Mouse (Mus musculus): Measurements from ENCODE around the gene Suox. TPM values are rescaled to one million over a fixed set of nuclear protein-coding genes. Genes with fewer than 3 reads are reported as not detected.

Gene Suox
- polyA plus RNA-seq, 1 experiment from 2014 or later: 15.7 TPM

DNA sequence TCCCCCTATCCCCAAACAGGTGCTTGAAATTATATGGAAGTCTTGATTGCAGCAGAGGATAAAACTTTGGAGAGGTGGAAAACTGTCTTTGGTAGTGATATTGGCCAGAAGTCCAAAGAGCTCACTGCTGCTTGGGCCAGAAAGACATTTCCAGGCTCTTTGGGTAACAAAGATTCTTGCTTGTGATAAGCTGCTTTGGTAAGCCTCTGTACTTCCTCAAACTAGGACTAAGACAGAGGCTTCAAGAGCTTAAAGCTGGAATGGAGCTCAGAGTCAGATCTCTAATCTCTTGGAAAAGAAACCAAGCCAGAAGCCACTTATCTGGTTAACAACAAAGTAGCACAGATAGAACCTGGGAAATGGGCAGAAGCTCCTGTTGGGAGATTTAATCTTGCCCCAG lies 11.4 kb downstream of the Suox start:
- no peaks in the 10 kb centered on the region for H3K27me3 ChIP-seq (replicated peaks)

DNA sequence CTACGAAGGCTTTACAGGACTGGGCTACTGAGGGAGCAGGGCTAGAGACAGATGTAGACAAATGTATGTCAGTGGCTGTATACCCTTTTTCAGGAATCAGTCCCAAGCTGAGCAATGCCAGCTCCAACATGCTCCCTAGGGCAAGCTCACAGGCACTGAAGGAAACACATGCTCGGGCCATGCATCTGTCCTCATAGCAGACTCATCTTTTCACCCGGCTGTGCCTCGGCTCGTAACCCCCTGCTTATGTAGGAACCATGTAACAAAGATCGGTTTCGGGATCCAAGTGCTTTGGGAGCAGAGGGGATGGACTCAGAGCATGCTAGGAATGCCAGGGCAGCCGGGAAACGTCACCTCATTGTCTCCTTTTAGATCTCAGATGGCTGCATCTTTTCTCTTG lies 14.4 kb downstream of the Suox start:
- H3K4me1 ChIP-seq: no peaks in the 10 kb centered on the region
- WGBS: 58% methylated on average over 9 of the region's 9 CpGs
- H3K9me3 ChIP-seq (replicated peaks): no peaks in the 10 kb centered on the region
- no peak overlapping the region for H3K9ac ChIP-seq (replicated peaks)
- no peak overlapping the region for H3K27ac ChIP-seq (replicated peaks)
- no peak overlapping the region for H3K4me3 ChIP-seq (replicated peaks)
- no peak for ATAC-seq (ENCODE audit: low FRiP score)
- no peak overlapping the region for H3K4me2 ChIP-seq
- no peaks in the 10 kb centered on the region for H3K36me3 ChIP-seq
- H3K27me3 ChIP-seq (replicated peaks): no peaks in the 10 kb centered on the region

More for the DNA sequence above, 11.4 kb downstream of the Suox start:
- Histone ChIP-seq H3K36me3 (no peaks in the 10 kb centered on the region), H3K9ac (replicated peaks) (no peak overlapping the region), H3K4me2 (no peak overlapping the region), H3K9me3 (replicated peaks) (no peaks in the 10 kb centered on the region), H3K4me3 (replicated peaks) (no peak overlapping the region), H3K4me1 (no peaks in the 10 kb centered on the region), H3K27ac (replicated peaks) (no peak overlapping the region)
- no peak for ATAC-seq (ENCODE audit: low FRiP score)

DNA sequence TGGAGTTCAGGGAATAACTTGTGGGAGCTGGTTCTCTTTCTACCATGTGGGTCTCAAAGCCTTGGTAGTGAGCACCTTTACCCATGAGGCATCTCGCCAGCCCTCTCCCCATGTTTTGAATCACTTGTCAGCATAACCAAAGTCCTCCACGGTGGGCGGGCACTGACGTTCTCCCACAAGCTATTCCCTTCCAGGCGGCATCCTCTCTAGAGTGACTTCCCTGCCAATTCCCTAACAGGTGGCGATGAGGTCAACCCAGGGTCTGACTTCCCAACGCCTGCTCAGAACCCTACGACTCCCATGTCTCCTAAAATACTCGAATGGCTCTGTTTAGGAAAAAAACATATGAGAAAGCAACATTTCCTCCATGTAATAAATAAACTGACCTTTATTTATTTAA lies 16.0 kb downstream of the Suox start:
- no peaks in the 10 kb centered on the region for H3K36me3 ChIP-seq
- H3K9ac ChIP-seq (replicated peaks): no peak overlapping the region
- no peak overlapping the region for H3K4me2 ChIP-seq
- H3K4me1 ChIP-seq: no peaks in the 10 kb centered on the region; the same call in 1 of the 2 replicates
- H3K27ac ChIP-seq (replicated peaks): no peak overlapping the region
- 58% methylated on average over 9 of the region's 9 CpGs for WGBS
- H3K9me3 ChIP-seq (replicated peaks): no peaks in the 10 kb centered on the region
- no peaks in the 10 kb centered on the region for H3K27me3 ChIP-seq (replicated peaks)
- no peak for ATAC-seq (ENCODE audit: low FRiP score)
- no peak overlapping the region for H3K4me3 ChIP-seq (replicated peaks)

GRCm38 (mm10) chr10:128656731-128657130 lies 17.1 kb downstream of the Suox start:
- 100% methylated on average over 1 of the region's 1 CpGs for WGBS
- Histone ChIP-seq H3K27ac (replicated peaks) (no peak overlapping the region), H3K9ac (replicated peaks) (no peak overlapping the region), H3K4me3 (replicated peaks) (no peak overlapping the region), H3K4me2 (no peak overlapping the region), H3K27me3 (replicated peaks) (no peaks in the 10 kb centered on the region), H3K9me3 (replicated peaks) (no peaks in the 10 kb centered on the region), H3K4me1 (no peaks in the 10 kb centered on the region; the same call in 1 of the 2 replicates), H3K36me3 (no peaks in the 10 kb centered on the region)
- no peak for ATAC-seq (ENCODE audit: low FRiP score)

DNA sequence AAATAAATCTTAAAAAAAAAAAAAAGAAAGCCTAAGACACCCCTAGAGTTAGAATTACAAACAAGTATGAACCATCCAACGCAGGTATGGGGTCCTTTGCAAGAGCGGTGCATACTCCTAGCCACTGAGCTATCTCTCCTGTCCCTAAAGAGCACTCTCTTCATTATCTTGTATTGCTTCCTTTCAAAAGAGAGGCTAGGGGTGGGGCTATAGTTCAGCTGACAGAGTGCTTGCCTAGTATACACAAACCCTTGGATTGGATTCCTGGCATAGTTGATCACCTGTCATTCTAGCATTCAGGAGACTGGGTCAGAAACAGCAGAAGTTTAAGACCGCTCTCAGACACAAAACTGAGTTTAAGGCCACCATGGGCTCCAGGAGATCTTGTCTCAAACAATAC lies 18.6 kb downstream of the Suox start:
- H3K4me2 ChIP-seq: no peak overlapping the region
- no peak for ATAC-seq (ENCODE audit: low FRiP score)
- no peaks in the 10 kb centered on the region for H3K27me3 ChIP-seq (replicated peaks)
- no peak overlapping the region for H3K4me3 ChIP-seq (replicated peaks)
- H3K27ac ChIP-seq (replicated peaks): no peak overlapping the region
- H3K9ac ChIP-seq (replicated peaks): no peak overlapping the region
- 0 out of 2 replicates have a peak, but pooled peaks cover 2% of the 10 kb centered on the region for H3K36me3 ChIP-seq
- WGBS: 87% methylated on average over 3 of the region's 3 CpGs
- no peaks in the 10 kb centered on the region for H3K9me3 ChIP-seq (replicated peaks)
- no peaks in the 10 kb centered on the region; the same call in 1 of the 2 replicates for H3K4me1 ChIP-seq

DNA sequence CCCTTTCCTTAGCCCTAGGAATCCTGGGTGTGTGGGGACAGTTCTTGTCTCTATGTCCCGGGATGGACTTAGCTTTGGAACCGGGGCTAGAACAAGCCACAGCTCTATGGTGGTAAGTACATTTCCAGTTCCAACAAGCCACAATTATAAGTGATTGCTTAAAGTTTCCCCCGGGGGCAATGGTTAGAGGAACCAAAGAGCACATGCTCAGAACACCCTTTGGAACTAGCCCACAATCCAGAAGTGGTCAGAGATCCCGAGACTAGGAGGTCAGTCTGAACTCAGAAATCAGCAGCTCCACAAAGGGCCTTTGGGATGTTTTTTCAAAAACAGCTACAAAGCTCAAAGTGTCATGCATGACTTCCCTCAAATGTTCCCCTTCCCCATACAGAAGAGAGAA lies 20.0 kb downstream of the Suox start:
- Histone ChIP-seq H3K4me1 (no peaks in the 10 kb centered on the region; the same call in 1 of the 2 replicates), H3K9ac (replicated peaks) (no peak overlapping the region), H3K27ac (replicated peaks) (no peak overlapping the region), H3K9me3 (replicated peaks) (no peaks in the 10 kb centered on the region), H3K4me3 (replicated peaks) (no peak overlapping the region), H3K4me2 (no peak overlapping the region), H3K27me3 (replicated peaks) (no peaks in the 10 kb centered on the region), H3K36me3 (0 out of 2 replicates have a peak, but pooled peaks cover 2% of the 10 kb centered on the region)
- ATAC-seq (ENCODE audit: low FRiP score): no peak
- WGBS: 75% methylated on average over 4 of the region's 4 CpGs

DNA sequence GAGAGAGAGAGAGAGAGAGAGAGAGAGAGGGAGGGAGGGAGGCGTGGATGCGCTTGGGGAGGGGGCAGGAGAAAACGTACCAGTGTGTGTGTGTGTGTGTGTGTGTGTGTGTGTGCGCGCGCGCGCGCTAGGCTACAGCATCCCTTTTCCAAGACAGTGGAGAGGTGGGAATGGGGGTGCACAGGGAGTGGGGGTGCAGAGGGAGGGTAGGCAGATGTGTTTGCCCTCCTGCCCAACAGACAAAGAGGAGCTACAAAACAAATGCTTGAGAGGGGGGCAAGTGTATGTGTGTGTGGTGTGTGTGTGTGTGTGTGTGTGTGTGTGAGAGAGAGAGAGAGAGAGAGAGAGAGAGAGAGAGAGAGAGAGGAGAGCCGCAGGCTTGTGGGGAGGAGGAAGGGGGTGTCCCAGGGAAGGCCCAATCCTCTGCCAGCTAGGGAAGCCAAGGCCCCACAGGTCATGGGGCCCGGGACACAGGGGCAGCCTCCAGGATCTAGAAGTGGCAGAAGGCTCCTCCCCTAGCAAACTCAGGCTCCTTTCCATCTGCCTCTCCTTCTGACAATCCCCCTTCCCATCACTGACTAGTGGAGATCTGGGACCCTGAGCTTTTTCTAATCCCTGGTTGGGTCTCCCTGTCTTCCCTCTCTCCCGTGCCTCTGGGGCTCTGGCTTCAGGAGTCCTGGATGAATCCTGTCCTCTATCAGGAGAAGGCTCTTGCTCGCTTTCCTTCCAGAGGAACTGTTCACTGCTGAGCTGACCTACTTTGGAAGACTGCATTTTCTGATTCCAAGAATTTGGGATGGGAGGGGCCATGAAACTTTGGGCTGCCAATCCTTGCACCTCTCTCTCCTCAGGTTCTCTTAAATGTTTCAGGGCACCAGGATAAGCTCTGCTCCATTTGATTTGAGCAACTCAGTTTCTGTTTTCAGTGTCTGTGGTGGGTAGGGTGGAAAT lies 27.5 kb downstream of the Suox start:
- H3K36me3 ChIP-seq: peaks cover 12% of the 10 kb centered on the region
- no peaks in the 10 kb centered on the region for H3K9me3 ChIP-seq (replicated peaks)
- peaks cover 42% of the 10 kb centered on the region for H3K4me1 ChIP-seq
- no peaks in the 10 kb centered on the region for H3K27me3 ChIP-seq (replicated peaks)
- peak; percentile 82 for ATAC-seq (ENCODE audit: low FRiP score)
- WGBS: 5% methylated on average over 13 of the region's 13 CpGs
- peak overlapping the region; percentile 67 for H3K4me3 ChIP-seq (replicated peaks)
- peak overlapping the region; percentile 64 for H3K4me2 ChIP-seq
- H3K9ac ChIP-seq (replicated peaks): peak overlapping the region; percentile 48
- peak overlapping the region; percentile 96 for H3K27ac ChIP-seq (replicated peaks)

GRCm38 (mm10) chr10:128645111-128646011 lies 28.5 kb downstream of the Suox start, which contains the start of gene Ikzf4:
Gene Ikzf4, minus strand, starts transcription at chr10:128645991.
- peak within 1 kb of the TSS; percentile 67 for H3K4me3 ChIP-seq (replicated peaks)
- ATAC-seq (ENCODE audit: low FRiP score): peak; percentile 85
- peak within 1 kb of the TSS; percentile 68 for H3K9ac ChIP-seq (replicated peaks)
- no peaks in the 10 kb centered on the region for H3K27me3 ChIP-seq (replicated peaks)
- peaks cover 20% of the 10 kb centered on the region for H3K36me3 ChIP-seq
- H3K9me3 ChIP-seq (replicated peaks): no peaks in the 10 kb centered on the region
- H3K27ac ChIP-seq (replicated peaks): peak within 1 kb of the TSS; percentile 96
- peaks cover 42% of the 10 kb centered on the region for H3K4me1 ChIP-seq
- peak within 1 kb of the TSS; percentile 64 for H3K4me2 ChIP-seq
- WGBS: under 1% methylated on average over 33 of the region's 36 CpGs

GRCm38 (mm10) chr10:128642749-128643148 lies 31.1 kb downstream of the Suox start:
- 91% methylated on average over 6 of the region's 6 CpGs for WGBS
- no peak for ATAC-seq (ENCODE audit: low FRiP score)
- peak overlapping the region; percentile 64; the same call in 1 of the 2 replicates for H3K4me2 ChIP-seq
- no peaks in the 10 kb centered on the region for H3K9me3 ChIP-seq (replicated peaks)
- H3K4me3 ChIP-seq (replicated peaks): no peak overlapping the region
- H3K4me1 ChIP-seq: peaks cover 42% of the 10 kb centered on the region
- H3K36me3 ChIP-seq: peaks cover 42% of the 10 kb centered on the region
- H3K27ac ChIP-seq (replicated peaks): no peak overlapping the region
- H3K27me3 ChIP-seq (replicated peaks): no peaks in the 10 kb centered on the region
- no peak overlapping the region for H3K9ac ChIP-seq (replicated peaks)

GRCm38 (mm10) chr10:128641871-128642270 lies 32.0 kb downstream of the Suox start:
- Histone ChIP-seq H3K4me3 (replicated peaks) (no peak overlapping the region), H3K9me3 (replicated peaks) (no peaks in the 10 kb centered on the region), H3K27ac (replicated peaks) (no peak overlapping the region), H3K4me1 (peaks cover 41% of the 10 kb centered on the region), H3K36me3 (peaks cover 46% of the 10 kb centered on the region), H3K9ac (replicated peaks) (no peak overlapping the region), H3K27me3 (replicated peaks) (no peaks in the 10 kb centered on the region), H3K4me2 (no peak overlapping the region)
- no peak for ATAC-seq (ENCODE audit: low FRiP score)
- 89% methylated on average over 7 of the region's 7 CpGs for WGBS

- WGBS: 93% methylated on average over 15 of the region's 15 CpGs
- ATAC-seq (ENCODE audit: low FRiP score): no peak
- Histone ChIP-seq H3K9ac (replicated peaks) (no peak overlapping the region), H3K4me3 (replicated peaks) (no peak overlapping the region), H3K9me3 (replicated peaks) (no peaks in the 10 kb centered on the region), H3K27me3 (replicated peaks) (no peaks in the 10 kb centered on the region), H3K4me2 (no peak overlapping the region), H3K36me3 (peaks cover 55% of the 10 kb centered on the region), H3K27ac (replicated peaks) (no peak overlapping the region), H3K4me1 (peaks cover 34% of the 10 kb centered on the region)
Observed at GRCm38 (mm10) chr10:128640891-128641290, 33.0 kb downstream of the Suox start.
